Mouse (Mus musculus) right cerebral cortex, adult 2 months (tissue): ENCODE measurements at regions not wholly inside any gene's neighbourhood (a gene's known extent, or its start where the extent isn't known, plus 50 kb on each side); places are given as distances from the start of the nearest gene placed in this dataset.

Experiments used
- DNase-seq, 2 experiments: peaks; one replicate each; pipeline ENCODE4 v3.0.0; 2021 to 2022; ENCODE audit warnings: low spot score in 2 of 2

DNA sequence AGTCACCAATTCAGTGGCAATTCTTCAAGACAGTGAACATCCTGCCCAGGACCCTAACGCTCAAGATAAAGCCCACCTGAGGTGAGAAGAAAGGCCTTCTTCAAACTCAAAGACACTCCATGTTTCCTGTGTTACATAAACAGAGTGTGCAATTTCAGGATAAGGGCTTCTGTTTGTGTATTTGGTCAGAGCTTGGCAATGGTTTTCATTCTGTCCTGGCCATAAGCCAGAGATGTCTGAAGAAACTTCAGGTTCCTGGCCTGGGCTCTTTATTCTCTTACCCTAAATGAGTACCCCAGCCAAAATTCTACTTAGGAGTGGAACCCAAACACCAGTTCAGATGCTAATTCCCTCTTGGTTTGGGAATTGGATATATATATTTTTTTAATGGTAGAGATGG is 308.7 kb downstream of the Cog6 start:
- no peak for DNase-seq

DNA sequence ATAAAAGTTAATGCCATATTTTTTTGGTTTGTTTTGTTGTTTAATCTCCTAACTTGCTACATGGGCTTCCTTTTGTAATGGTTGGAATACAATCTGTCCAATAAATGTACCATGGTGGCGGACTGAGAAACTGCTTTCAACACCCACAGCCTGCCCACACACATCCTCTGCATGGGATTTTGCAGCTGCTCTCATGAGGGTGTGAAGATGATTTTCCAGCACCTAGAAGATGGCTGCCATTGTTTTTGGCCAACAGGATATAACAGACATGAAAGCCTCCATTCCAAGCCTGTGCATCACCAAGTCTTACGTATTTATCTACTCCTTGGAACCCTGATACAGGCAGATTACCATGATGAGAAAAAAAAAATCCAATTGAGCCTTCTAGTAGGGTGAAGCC is 310.4 kb downstream of the Cog6 start:
- peak; percentile 22 to 35 for DNase-seq

DNA sequence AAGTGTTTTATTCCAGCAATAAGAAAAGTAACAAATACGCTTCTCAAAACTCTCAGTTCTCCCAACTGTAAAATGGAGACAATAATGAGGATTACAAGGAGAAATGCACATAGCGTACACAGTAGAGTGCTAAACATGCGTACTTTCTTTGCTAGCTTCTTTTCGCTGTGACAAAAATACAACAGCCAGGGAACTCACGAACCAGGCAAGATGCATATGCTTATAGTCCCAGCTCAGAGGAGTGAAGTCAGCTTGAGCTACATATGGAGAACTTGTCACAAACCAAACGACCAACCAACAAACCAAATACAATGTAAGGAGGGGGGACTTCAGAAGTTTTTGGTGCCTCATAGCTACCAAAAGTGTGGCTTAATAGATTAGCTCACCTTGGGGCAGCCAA is 313.3 kb downstream of the Cog6 start:
- DNase-seq: peak in 1 of 2 experiments; percentile 9

DNA sequence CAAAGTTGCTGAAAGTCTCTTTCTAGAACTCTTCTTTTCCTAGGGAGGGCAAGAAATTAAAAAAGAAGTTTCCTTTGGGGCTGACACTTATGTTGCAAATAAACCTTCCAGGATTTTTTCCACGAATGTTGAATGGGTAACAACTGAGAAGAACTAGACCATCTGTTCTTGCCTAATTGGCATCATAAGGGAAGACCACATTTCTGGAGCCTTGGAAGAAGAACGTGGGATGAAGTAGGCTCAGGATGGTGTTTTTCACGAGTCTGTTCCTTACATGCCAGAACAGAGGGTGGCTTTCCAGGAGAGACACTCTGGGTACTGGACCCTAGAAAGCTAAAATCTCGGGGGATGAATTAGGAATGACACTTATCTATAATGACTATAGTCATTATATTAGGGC is 314.1 kb downstream of the Cog6 start:
- DNase-seq: peak in 1 of 2 experiments; percentile 29

DNA sequence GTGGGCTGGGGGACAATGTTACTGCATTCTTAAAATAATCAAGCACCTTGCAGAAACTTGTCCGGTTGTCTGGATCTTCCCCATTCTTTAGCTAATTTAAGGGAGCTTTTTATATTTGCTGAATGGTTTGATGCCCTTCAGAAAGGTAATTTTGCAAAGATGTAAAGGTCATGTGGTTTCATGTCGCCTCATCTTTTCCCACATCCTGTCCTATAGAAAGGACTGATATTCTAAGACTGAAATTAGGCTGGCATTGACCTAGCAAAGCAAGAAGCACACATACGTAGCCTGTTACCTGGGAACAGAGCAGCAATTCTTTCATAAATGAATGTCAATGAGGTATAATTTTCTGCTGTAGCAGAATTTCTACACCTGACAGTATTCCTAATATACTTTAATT is 315.4 kb downstream of the Cog6 start:
- DNase-seq: no peak

DNA sequence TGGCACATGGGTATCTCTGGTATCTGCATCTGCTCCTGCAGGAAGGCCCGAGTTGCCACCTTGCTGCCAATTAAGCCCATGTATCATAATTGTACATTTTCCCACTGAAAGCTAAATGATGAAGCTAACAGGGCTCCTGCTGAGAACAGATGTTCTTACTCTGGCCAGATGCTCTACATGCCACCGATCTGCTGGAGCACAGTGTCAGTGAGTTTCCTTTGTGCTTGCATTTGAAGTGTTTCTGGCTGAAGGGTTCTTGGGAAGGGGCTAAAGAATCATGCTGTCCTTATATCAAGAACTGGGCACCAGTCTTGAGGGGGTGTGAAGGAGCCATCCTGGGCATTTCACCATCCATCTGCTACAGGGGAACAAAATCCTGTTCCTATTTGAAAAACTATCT is 323.2 kb downstream of the Cog6 start:
- no peak for DNase-seq

DNA sequence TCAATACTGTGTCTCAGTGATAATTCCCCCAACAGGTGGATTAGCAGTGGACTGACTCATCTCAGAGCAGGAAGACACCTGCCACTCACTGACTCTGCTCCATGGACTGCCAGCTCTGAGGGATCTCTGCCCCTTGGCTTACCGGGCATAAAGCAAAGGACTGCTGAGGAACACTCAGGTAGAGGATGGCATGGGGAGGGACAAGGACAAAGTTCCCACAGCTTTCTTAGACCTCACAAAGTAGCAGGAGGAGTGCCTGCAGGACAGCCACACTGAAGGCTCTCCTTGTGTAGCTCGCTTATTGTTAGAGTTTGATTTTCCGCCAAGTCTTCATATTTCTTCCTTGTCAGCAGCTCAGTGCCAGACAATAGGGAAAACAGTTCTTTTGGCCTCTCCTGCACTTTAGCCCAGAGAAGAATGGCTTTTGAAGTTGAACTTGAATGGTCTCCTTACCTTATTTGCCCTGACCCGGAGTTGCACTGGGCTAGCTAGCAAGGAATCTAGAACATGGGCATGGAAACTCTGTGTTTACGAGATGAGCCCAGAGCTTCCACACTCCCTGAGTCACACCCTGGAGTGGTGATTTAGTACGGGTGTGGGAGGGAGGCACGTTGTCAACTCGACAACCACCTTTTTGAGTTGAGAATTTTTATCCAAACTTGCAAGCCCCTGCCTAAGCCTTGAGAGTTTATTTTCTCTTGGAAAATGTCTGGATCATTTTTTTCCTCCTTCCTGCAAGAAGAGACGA is 331.4 kb downstream of the Cog6 start:
- DNase-seq: peak; percentile 53 to 59

DNA sequence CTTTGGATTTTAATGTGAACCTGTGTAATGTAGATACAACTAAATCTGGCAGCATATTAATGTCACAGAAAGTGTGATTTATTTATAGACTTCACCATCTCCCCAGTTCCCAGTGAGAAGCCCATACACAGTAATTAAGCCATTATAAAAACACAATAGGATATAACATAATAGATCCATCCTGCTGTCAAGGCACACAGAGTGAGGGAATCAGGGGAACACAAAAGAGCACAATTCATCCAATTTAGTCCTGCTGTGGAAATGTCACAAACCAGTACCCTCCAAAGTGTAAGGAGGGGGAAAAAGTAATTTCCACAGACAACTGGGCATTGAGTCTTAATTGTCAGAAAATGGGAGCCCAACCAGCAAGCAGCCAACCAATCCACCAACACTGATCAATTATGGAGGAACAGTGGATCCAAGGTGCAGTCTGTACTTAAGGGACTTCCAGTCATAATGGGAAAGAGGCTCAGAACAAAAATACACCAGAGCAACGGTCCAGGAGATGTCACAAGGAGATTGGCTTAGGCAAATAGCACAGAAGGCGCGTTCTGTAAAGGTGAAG is 336.1 kb downstream of the Cog6 start:
- DNase-seq: no peak

DNA sequence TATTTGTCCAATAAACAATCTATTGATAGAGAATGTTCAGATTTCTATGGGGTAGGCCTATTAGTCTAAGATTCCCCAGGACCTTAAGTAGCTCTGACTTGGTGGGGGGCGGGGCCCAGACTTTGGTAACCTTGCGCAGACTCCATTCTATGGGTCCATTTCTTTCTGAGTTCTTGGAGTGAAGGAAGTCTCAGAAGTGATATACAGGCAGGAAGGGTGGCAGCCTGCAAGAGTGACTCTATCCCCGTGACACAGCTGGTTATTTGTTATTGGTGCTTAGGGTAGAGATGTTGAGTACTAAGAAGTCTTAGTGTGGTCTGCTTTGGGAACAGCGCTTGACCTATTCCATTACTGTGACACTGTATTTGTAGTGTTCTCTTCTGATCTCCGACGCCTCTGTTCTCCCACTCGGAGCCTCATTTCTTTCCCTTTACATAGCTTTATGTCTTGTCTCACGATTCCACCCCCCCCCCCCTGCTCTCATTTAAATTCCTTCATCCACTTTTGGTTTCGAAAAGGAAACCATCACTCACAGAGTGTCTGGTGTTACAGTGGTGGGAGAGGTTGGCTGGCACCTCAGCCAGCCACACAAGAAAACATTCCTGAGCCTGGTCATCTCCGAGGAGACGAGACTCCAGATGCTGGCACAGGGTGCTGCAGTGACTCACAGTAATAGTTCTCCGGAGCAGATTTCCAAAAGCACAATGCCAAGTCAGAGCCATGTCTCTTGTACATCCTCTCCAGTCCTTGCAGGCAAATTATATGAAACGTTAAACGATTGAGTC is 340.0 kb downstream of the Cog6 start:
- peak; percentile 28 to 42 for DNase-seq

DNA sequence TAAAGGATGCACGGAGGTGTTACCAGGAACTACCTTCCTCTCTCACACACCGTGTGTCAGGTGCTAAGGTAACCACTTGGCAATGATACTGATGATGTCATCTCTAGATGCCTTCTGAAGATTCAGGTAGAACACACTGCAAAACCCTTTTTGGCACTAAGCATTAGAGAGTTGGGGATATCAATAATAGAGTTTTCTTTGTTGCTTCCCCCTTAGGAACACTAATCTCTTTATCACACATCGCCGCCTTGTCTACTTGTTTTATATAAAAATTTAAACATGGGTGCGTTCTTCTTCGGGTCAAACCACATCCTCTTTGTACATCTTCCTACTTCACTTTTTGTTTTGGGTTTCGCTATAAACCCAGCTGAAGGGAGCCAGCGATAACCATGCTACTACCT is 346.4 kb downstream of the Cog6 start:
- no peak for DNase-seq

DNA sequence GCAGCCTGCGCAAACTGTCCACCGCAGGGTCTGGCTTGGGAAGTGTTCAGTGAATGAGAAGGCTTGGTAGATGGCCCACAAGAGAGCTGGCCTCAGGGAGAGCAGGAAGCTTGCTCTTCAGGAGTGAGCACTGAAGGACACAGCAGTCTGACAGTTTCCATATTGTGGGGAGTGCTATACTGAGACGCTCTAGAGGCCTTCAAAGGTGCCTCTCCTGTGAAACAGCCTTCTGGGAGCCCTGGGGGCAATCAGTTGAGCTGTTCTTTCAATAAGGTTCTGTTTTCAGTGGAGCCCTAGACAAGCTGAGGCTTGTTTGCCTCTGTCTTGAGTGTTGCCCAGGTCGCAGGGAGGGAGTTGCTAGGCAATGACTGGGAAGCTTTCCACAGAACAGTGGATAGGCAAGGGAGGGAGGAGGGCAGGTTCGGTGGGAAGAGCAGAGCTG is 353.9 kb downstream of the Cog6 start:
- no peak for DNase-seq

DNA sequence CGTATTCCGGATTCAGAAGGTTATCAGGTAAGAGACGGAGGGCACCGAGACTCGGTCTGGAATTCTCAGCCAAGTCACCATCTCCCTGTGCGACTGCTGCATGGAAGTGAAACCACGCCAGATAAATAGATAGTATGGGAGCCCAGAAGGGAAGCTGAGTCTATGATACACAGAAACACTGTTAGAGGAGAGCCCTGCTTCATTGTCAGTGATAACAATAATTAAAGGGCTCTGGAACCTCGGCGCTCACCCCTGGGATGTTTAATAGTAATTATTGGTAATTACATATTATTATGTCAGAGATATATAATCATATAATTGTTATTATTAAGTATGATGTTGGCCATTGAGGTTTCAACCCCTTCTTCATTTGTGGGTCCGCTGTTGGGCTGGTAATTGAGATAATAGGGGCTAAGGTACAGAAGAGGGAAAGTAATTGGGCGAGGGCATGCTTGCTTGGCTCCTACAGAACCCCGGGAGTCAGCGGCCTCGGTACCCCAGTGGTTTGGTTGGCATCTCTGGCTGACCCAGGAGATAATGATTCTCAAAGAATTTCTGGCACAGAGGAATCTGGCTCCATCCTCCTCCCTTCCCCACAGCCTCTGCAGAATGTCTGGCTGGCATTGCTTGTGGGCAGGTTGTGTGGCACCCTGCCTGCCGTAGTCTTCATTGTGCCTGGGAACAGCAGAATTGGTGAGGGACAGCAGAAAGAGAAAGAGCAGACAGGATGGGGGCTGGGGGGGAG is 354.7 kb downstream of the Cog6 start:
- DNase-seq: no peak

DNA sequence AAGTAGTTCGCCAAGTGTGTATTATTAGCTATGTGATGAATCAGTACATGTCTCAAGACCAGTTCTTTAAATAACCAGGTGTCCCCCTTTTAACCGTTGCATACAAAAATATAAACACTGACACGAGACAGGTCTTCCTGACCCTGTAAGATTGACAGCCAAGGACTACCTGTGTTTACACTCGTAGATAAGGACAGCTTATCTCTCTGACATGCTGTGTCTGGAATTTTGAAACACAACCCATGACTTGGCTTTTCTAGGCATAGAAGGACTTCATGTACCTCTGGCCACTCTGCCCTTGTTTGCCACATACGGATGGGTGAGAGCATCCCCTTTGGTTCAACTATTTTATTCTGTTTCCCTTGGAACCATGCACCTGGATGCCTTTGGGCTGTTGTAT is 364.0 kb downstream of the Cog6 start:
- no peak for DNase-seq

DNA sequence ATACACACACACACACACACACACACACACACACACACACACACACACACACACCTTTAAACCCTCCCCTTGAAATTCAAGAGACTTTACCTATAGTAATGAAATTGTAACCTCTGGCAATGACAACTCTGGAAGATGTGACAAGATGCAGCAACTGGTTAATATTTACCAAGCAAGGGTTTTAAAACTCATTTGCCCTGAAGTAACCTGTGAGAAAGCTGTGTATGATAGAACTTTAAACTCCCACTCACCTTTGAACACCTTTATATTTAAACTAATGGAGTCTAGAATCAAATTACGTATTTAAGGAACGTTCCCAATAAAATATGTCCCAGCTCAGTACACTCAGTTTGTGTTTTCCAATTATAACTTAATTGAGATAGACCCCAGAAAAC is 364.6 kb downstream of the Cog6 start:
- no peak for DNase-seq

DNA sequence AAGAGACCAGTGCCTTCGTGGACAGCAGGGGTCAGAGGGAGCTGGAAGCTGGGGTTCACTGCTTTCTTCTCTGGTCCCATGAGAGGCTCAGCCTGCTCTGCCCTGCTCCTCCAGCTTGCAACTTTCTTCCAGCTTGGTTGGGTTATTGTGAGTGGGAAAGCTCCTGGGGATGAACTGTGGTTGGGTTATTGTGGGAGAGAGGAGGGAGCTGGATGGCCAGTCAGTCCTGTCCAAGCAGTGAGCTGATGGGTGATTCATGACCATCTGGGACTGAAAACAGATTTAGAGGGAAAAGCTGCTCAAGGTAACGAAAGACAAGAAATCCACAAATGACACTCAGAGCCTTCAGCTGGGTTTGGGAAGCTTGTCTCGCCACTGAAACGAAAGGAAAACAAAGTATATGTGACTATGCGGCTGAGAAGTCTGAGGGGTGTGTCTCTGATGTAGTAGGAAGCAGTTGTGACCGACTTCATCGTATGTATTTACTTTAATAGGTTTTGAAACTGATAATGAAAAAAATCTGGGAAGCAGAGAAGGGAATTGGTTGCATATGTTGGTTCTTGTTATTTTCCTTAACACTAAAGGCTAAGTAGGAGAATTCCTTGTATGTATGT is 365.1 kb downstream of the Cog6 start:
- no peak for DNase-seq

DNA sequence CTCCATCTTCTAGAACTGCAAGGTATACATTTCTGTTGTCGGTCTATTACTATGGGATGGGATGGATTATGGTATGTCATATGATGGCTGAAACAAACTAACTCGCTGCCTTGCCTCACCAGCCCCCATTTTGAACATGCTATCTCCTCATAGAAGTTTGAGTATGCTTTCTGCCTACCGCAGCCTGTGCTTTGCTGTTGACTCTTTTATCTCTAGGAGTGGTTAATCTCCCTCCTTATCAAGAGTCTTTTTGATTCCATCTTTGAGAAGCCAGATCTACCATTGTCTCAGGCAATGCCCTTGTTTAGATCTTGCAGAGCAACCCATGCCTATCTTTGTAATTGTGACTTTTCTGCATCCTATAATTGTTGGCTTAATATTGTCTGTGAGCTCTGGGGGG is 367.0 kb downstream of the Cog6 start:
- no peak for DNase-seq

DNA sequence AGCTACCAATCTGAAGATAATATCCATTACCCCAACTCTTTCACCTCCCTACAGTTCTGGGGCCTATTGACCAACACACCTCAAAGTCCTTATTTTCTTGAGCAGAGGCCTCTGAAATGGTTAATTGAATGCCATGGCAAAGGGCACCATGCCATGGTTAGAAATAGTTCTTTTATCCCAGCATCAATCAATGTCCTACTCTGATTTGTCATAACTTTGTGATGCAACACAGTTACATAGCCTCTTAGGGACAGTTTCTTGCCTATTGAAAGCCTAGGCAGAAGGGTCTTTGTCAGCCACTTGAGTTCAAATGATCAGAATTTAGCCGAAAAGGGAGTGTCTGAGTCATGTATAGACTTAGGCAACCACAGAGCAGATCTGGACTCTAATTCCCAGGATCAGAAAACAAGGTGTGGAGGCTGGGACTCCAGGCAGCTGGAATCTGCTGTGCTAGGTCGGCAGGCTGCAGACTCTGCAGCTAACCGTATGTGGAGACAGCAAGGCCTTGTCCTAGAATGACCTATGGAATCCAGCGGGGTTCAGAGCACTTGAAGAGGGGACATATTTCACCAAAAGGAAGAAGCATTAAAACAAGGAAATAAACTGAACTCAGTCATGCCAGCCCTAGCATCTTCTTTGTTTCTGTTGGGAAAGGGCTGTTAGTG is 368.1 kb downstream of the Cog6 start:
- no peak for DNase-seq

DNA sequence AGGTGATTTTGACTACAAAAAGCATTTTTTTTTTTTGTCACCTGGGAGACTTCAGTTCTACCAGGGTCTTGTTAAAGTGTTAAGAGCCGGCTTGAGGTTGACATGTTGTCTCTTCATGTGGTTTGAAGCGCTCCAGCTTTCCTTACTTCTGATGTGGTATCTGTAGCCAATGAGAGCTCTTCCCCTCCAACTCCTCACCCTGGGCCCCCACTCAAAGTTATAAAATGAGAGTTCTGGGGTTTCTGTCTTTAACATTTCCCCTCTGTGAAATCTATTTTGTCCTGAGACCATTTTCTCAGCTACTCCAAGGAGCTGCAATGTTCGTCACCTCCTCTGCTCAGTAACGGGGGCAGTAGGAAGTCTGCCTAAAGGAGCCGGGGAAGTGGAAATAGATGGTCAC is 369.1 kb downstream of the Cog6 start:
- no peak for DNase-seq

DNA sequence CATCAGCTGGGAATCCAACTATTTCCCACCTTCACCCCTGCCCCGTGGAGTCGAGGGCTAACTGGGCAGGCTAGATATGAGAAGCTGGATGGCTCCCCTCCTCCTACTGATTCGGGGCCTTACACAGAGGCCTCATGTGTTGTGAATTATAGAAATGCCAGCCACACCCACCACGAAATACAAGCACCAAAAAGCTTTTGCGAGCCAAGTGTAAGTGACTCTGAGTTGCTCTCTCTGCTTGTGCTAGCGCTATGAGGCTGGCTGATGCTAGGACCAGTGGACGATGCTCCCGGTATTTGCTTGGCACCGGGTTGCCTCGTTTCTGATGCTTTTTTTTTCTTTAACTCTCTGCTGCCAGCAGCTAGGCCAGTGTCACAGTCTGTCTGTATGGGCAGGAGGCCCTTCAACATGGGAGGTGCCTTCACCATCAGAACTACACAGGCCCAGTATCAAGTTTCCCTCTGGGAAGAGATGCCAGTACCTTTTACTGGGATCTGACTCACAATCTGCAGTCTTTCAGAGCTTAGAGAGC is 369.8 kb downstream of the Cog6 start:
- no peak for DNase-seq

DNA sequence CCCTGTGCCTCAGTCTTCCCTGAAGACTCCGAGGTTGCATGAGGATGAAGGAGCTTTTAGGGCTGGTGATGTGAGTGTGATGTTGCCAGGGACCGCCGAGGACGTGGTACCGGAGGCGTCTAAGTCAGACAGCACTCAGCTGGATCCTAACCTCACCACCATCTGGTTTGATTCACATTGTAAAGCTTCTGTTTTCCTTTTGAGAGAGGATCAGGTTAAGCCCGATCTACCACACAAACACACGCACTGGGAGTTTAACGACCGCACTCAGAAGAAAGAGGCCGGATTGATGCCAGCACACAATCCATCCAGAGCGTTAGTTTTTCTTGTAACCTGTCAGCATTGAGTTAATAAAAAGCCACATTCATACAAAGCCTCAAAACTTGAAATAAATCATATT is 371.9 kb downstream of the Cog6 start:
- no peak for DNase-seq
